Mouse (Mus musculus) liver, postnatal 0 days (tissue): ENCODE results near the gene Ddrgk1.

Experiments used
- CTCF ChIP-seq: sonication (generic); IDR thresholded peaks from 2 replicates; pipeline ENCODE4 v1.5.1; 2016; ENCODE audit warnings: antibody characterized with exemption, low read depth
- EP300 ChIP-seq: IDR thresholded peaks from 2 replicates; pipeline ENCODE4 v1.6.1; 2016; ENCODE audit warnings: antibody characterized with exemption, low read depth, mild to moderate bottlenecking

GRCm38 (mm10) chr2:130632887-130633675 is 31.4 kb downstream of the Ddrgk1 start:
- TF ChIP-seq CTCF = no peak
- no peak for TF ChIP-seq EP300
